Mouse (Mus musculus): ENCODE data around the gene Ndufs6. TPM values are rescaled to one million over a fixed set of nuclear protein-coding genes. Genes with fewer than 3 reads are reported as not detected.

Ndufs6 gene
- total RNA-seq (2021), result 100 to 1,000 TPM; 429 to 436 TPM
- long read RNA-seq, experiment 1, transcript Ndufs6-202 (4 exons, 534 nt), result minor isoform, 22 of 503 reads
- long read RNA-seq, experiment 1, transcript Ndufs6-201 (4 exons, 568 nt), result major isoform, 440 of 503 reads
- long read RNA-seq, experiment 1, partial matches to known transcripts, result 30 of 503 reads
- long read RNA-seq, experiment 1, other reads (novel, unspliced or antisense), result 11 of 503 reads
- long read RNA-seq, experiment 2, transcript Ndufs6-202 (4 exons, 534 nt), result minor isoform, 15 of 315 reads
- long read RNA-seq, experiment 2, transcript Ndufs6-201 (4 exons, 568 nt), result major isoform, 284 of 315 reads
- long read RNA-seq, experiment 2, partial matches to known transcripts, result 13 of 315 reads
- long read RNA-seq, experiment 2, other reads (novel, unspliced or antisense), result 3 of 315 reads

- peak; percentile 91 for DNase-seq
Observed at GRCm38 (mm10) chr13:73327827-73328698, at the start of gene Ndufs6, which contains the start of gene Mrpl36. TSS of gene Ndufs6 (minus strand) at chr13:73328542. TSS of gene Mrpl36 (plus strand) at chr13:73328513.

- DNase-seq, result no peak
Observed at GRCm38 (mm10) chr13:73377637-73378036, 49.3 kb upstream of the Ndufs6 start.

GRCm38 (mm10) chr13:73374612-73375011 lies 46.3 kb upstream of the Ndufs6 start:
- DNase-seq, result no peak

- no peak for DNase-seq
Observed at GRCm38 (mm10) chr13:73373367-73373766, 45.0 kb upstream of the Ndufs6 start.

GRCm38 (mm10) chr13:73357106-73357505 lies 28.8 kb upstream of the Ndufs6 start:
- no peak for DNase-seq

GRCm38 (mm10) chr13:73352491-73352890 lies 24.1 kb upstream of the Ndufs6 start:
- DNase-seq, result no peak

- DNase-seq, result no peak
Observed at GRCm38 (mm10) chr13:73351910-73352309, 23.6 kb upstream of the Ndufs6 start.

- DNase-seq, result no peak
Observed at GRCm38 (mm10) chr13:73350741-73351140, 22.4 kb upstream of the Ndufs6 start.

- DNase-seq, result no peak
Observed at GRCm38 (mm10) chr13:73347922-73348650, 19.7 kb upstream of the Ndufs6 start.

- no peak for DNase-seq
Observed at GRCm38 (mm10) chr13:73347171-73347570, 18.8 kb upstream of the Ndufs6 start.

GRCm38 (mm10) chr13:73346743-73347142 lies 18.4 kb upstream of the Ndufs6 start:
- DNase-seq, result no peak

- DNase-seq, result no peak
Observed at GRCm38 (mm10) chr13:73346131-73346530, 17.8 kb upstream of the Ndufs6 start.

GRCm38 (mm10) chr13:73345102-73345890 lies 17.0 kb upstream of the Ndufs6 start:
- DNase-seq, result no peak

GRCm38 (mm10) chr13:73336753-73337152 lies 8.4 kb upstream of the Ndufs6 start:
- no peak for DNase-seq

GRCm38 (mm10) chr13:73331736-73332135 lies 3.4 kb upstream of the Ndufs6 start:
- DNase-seq, result no peak

GRCm38 (mm10) chr13:73330844-73331501 lies 2.6 kb upstream of the Ndufs6 start:
- peak; percentile 81 for DNase-seq

GRCm38 (mm10) chr13:73323406-73323805 lies 4.9 kb downstream of the Ndufs6 start:
- DNase-seq, result no peak

GRCm38 (mm10) chr13:73322626-73323025 lies 5.7 kb downstream of the Ndufs6 start:
- peak; percentile 19 for DNase-seq

- no peak for DNase-seq
Observed at GRCm38 (mm10) chr13:73320048-73320447, 8.3 kb downstream of the Ndufs6 start.

- no peak for DNase-seq
Observed at GRCm38 (mm10) chr13:73310183-73310929, 18.0 kb downstream of the Ndufs6 start.
